Mouse (Mus musculus): ENCODE measurements around the gene Anapc16. TPM values are rescaled to one million over a fixed set of nuclear protein-coding genes. Genes with fewer than 3 reads are reported as not detected.

The Anapc16 gene
- total RNA-seq, 2 experiments from 2014 or later = 66.9 to 73.1 TPM

DNA sequence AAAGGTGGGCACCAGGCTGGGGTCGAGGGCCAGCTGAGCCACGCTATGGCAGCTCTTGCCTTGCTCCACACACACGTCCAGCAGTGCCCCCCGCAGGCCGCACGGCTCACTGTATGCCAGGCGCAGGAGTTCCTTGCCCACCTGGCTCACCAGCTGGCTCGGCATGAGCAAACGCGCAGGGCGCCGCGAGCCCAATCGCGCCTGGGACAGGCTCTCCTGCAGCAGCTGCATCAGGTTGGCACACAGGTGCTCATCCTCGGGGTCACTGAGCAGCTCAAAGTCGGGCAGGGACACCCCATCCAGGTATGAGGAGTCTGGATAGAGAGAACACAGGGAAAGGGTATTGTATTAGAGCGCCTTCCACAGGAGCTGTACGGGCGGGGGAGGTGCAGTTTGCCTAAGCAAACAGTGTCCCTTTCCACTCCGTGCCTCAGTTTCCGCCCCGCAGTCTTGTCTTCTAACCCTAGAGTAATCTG lies 52.2 kb downstream of the Anapc16 start:
- peak; percentile 76 to 85 for DNase-seq (ENCODE audit: low spot score in 2 of 2)

DNA sequence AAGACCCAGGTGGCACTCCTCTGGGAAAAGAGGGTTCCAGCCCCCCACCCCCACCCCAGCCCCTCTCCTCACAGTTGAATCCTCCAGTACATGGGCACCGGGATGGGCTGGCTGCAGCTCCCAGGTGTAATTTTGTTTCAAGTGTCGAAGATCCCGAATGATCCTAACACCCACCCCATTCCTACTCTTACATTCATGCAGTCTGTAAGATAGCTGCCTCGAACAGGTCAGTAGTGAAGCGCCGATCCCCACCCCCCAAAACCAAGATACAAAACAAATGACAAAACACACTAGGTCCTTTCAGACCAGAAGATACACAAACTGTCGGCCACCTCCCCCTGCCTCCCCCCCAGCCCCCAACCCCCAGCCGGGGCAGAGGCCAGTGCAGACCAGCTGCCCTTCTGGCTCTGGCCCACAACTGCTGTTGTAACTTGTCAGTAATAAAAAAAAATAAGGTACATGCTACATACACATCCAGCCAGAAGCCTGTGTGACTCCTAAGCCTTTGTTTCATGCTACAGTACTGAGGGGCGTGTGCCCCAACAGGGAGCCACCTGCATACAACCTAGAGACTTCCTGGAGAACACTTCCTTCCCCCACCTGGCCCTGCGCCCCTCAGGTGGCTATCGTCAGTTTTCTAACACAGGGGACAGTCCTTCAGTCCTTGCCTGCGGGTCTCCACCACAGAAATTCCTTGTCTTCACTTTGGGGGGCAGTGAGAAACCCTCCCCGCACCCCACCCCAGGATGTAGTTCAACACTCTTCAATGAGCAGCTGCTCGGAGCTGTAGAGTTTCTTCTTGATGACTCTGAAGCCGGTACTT lies 52.9 kb downstream of the Anapc16 start:
- DNase-seq (ENCODE audit: low spot score in 2 of 2) = no peak

DNA sequence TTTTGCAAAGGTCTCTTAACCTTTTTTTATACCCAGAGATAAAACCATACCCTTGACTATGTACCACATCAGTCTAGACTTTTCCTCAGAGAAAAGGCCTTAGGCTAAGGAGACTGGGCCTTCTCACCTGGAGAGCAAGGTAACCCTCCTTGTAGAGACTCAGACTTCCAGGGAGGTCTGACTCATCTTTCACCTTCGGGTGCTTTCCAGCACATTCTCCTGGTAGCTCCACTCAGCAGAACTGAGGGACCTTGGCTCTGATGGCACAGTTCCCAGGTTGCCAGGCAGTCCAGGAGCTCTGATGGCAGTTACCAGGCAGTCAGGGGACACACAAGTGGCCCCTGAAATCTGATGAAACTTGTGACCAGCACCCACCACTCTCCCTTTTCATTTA lies 53.7 kb downstream of the Anapc16 start:
- DNase-seq (ENCODE audit: low spot score in 2 of 2) = no peak

DNA sequence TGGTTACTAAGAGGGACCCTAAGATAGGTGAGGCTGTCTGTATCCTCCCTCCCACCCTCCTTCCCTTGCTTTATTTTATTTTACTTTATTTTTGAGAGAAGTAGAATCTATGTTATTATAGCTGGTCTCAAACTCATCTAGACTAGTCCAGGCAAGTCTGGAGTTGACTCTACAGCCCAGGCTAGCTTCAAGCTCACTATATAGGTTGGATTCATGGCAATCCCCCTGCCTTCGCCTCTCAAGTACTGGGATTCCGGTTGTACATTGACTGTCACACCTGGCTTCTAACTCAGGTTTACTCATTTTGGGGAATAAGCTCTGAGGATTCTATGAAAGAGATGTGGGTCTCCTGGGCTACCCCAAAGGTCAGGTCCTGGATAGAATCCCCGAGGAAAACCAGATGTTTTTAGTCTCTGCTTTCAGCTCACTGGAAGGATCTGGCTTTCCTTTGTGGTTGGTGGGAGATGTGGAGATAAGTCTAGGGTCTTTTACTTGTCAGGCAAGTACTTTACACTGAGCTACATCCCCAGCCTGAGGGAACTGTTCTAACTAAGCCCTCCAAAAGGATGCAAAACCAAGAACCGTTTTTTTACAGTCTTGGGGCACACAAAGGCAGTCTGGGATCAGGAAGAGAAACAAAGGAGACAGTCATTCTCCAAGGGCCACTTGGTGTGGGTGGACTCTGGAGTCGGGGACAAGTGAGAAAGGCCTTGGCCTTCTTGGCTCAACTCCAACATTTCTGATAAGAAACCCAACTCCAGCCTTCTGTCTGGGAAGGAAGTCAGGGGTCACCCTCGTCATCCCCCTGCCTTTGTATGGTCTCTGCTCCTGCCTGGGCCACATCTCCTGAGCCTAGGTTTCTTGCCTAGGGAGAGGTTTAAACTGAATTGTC lies 54.3 kb downstream of the Anapc16 start:
- DNase-seq (ENCODE audit: low spot score in 2 of 2) = no peak

DNA sequence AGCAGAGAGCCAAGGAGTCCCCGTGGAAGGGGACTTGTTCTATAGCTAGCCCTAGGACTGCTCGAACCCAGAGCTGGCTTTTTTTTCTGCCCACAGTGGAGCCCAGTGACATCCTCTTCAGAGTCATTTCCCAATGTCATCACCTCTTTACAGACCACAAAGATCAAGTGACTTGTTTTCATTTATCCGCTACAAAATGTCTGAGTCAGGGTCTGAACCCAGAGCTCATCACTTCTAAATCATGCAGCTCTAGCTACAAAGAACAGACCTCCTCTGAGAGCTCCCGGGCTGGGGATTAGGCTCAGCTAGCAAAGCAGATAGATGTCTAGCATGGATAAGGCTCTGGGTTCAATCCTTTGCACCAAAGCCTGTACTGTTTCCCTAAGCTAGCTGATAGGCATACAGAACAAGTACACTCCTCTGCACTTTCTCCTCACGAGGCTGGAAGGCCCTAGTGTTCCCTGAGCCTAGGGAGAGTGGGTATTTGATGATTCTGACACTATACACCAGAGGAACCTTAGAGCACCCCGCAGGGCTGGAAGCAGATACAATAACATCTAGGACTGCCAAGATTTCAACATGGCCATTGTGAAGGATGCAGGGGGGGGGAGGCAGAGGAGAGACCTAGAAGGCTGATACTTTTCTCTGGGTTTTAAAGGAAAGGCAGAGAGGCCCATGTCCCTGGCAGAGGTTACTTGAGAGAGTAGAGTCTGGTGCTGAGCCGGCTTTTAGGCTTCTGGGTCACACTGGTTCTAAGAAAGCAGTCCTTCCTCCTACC lies 55.5 kb downstream of the Anapc16 start:
- DNase-seq (ENCODE audit: low spot score in 2 of 2) = no peak

DNA sequence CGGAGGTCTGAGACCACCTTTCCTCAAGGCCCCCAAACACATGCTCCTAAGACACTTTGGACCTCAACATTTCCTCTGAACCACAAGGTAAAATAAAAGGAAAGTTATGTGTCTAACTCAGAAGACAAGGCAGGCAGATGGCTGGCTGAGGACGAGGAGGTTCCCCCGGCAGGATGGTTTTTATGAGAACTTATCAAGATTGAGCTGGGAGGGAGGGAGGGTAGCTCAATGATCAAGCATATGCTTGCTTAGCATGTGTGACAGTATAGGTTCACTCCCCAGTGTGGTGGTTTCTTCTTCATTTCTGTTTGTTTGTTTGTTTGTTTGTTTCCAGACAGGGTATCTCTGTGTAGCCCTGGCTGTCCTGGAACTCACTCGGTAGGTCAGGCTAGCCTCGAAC lies 56.6 kb downstream of the Anapc16 start:
- no peak for DNase-seq (ENCODE audit: low spot score in 2 of 2)

DNA sequence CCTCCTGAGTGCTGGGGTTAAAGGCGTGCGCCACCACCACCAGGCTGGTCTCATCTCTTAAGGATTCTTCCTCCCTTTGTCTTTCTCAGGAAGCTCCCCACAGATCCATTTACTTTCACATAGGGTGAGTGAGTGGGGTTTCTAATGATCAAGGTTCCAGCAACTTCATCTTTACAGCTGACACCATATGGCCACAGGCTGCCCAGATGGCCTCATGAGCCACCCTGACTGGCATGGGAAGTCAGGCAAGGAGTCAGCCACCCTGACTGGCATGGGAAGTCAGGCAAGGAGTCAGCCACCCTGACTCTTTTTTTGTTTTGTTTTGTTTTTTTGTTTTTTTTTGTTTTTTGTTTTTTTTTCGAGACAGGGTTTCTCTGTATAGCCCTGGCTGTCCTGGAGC lies 57.5 kb downstream of the Anapc16 start:
- DNase-seq (ENCODE audit: low spot score in 2 of 2) = no peak

DNA sequence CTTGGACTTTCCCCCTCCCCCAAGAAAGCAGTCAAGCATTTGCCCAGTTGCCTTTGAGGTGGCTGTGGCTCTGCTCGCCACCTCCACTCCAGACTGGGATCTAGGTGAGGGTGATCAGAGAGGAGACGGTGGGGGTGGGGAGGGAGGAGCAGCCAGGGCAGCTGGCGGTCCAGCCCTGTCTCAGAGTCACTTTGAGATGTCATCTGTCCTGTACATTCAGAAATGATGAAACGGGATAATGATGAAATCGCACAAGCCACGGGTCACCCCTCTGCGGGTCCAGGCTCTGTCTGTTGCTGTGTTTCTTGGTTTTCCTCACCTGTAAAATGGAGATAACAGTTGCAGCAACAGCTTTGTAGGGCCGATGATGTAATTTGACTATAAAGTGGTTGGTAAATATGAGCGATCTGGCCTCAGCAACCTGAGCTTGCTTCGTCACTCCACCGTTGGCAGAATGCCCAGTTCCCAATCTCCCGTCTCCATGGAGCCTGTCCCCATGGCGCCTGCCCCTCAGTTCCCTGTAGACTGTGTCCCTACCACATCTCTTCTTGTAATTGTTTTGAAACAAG lies 59.4 kb downstream of the Anapc16 start:
- peak; percentile 83 to 93 for DNase-seq (ENCODE audit: low spot score in 2 of 2)

DNA sequence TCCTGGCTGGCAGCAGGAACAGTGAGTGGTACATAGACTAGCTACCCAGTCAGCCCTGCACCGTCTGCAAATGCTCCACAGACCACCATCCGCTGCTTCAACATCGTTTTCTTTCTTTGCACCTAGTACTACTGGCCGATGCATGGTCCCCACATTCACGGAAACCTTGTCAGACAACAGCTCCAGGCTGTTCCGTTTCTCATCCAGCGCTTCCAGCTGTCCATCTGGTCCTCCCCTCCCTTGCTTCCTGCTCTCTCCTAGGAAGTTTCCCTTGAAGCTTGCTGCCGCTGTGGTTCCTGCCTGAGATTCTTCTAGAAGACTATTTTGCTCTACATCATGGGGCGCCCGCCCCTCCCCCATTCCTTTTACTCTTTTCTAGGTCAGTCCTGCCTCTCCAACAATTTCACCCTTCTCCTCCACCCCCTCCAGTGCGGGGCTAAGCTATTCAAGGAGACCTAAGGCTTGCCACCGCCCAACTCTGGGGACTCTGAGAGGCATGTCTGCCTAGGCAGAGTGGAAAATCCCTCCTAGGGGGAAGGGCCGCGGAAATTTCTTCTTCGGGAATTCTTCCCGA lies 60.0 kb downstream of the Anapc16 start:
- DNase-seq (ENCODE audit: low spot score in 2 of 2) = peak; percentile 40 to 80

DNA sequence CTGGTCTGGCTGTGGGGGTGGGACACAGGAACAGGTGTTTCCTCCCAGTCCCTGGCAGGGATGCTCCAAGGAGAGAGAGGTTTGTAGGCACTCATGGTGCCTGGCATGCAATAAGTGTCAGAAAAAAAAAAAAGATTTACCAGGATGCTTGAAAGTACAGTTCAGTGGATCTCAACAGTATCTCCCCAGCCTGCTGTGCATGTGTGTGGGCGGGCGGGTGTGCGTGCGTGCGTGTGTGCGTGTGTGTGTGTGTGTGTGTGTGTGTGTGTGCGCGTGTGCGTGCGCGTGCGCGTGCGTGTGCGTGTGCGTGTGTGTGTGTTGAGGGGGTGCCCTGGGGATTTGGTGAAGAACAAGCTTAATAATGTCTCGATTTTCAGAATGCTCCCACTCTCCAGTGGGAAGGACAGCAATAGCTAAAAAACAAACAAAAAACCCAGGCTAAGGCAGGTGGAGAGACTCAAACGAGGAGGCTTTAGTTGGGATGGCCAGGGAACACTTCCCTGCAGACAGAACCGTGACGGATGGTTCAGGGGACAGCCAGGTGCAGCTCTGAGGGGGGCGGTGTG lies 60.6 kb downstream of the Anapc16 start:
- peak in 1 of 2 experiments; percentile 61 for DNase-seq (ENCODE audit: low spot score in 2 of 2)

DNA sequence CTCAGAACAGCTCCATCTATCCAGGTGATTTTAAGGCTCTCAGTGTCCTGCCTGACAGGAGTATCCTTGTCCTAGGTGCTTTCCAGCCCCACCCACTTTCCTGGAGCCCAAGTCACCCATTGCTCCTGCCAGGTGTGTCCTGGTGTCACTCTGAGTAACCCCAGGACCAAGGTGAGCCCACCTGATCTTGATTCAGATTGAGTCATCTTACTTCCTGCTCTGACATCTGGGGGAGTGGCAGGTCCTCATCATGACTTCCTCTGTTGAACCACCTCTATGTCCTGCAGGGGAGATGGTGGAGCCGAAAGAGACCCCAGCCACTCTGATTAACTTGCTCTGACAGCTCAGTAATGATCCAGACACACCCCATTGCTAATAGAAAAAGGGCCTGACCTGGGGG lies 63.9 kb downstream of the Anapc16 start:
- DNase-seq (ENCODE audit: low spot score in 2 of 2) = no peak

DNA sequence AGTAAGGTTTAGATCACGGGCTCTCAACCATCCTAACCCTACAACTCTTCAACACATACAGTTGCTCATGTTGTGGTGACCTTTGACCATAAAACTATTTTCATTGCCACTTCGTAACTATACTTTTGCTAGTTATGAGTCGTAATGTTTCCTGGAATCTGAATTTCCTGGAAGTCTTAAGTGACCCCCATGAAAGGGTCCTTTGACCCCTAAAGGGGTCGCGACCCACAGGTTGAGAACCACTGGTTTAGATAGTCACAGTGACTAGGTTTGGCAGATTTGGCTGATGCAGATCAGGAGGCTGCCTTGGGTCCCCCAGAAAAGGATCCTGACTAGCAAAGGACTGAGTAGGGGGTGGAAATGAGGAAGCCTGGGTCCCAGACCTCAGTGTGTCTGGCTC lies 64.3 kb downstream of the Anapc16 start:
- DNase-seq (ENCODE audit: low spot score in 2 of 2) = no peak

Other genes starting within 250 kb of the Anapc16 start
- gene Dnajb12, start 123.6 kb downstream of the Anapc16 start, total RNA-seq (2021) = 10 to 100 TPM; 52.7 to 53.2 TPM
- gene Ddit4, start 51.3 kb downstream of the Anapc16 start, total RNA-seq (2021) = 10 to 100 TPM; 69.7 to 89.5 TPM
- 10 to 100 TPM; 15.4 to 17.9 TPM for gene Ascc1, start 330 bp downstream of the Anapc16 start, total RNA-seq (2021)
- gene Spock2, start 103.1 kb upstream of the Anapc16 start, total RNA-seq (2021) = 100 to 1,000 TPM; 480 to 496 TPM
- 1 to 10 TPM; 1.2 TPM for gene Chst3, start 216.1 kb upstream of the Anapc16 start, total RNA-seq (2021)

Data from layer of hippocampus, adult 18-20 months (tissue).